Mouse (Mus musculus): Measurements from ENCODE around the gene Ccdc51. TPM values are rescaled to one million over a fixed set of nuclear protein-coding genes. Genes with fewer than 3 reads are reported as not detected.

Ccdc51 gene
- polyA plus RNA-seq (2012; rRNA removed) = 5.9 and 6.0 TPM in 2 replicates

GRCm38 (mm10) chr9:109082124-109082800 lies at the start of gene Ccdc51, which contains the start of gene Tma7:
Ccdc51 (plus strand) TSS chr9:109082493.
Tma7 (minus strand) TSS chr9:109082587.
- DNase-seq (ENCODE audit: extremely low spot score in 1 of 2, low spot score in 1 of 2) = peak; percentile 89 to 93

- DNase-seq (ENCODE audit: extremely low spot score in 1 of 2, low spot score in 1 of 2) = no peak
These were observed 44.0 kb upstream of the Ccdc51 start, which contains the start of gene Shisa5 for GRCm38 (mm10) chr9:109038086-109038895. Shisa5 (plus strand) TSS chr9:109038565.

GRCm38 (mm10) chr9:109038901-109039364 lies 43.4 kb upstream of the Ccdc51 start:
- DNase-seq (ENCODE audit: extremely low spot score in 1 of 2, low spot score in 1 of 2) = no peak

- no peak for DNase-seq (ENCODE audit: extremely low spot score in 1 of 2, low spot score in 1 of 2)
These were observed 42.6 kb upstream of the Ccdc51 start for GRCm38 (mm10) chr9:109039681-109040080.

- DNase-seq (ENCODE audit: extremely low spot score in 1 of 2, low spot score in 1 of 2) = no peak
These were observed 42.1 kb upstream of the Ccdc51 start for GRCm38 (mm10) chr9:109040216-109040615.

GRCm38 (mm10) chr9:109040906-109041305 lies 41.4 kb upstream of the Ccdc51 start:
- DNase-seq (ENCODE audit: extremely low spot score in 1 of 2, low spot score in 1 of 2) = no peak

- DNase-seq (ENCODE audit: extremely low spot score in 1 of 2, low spot score in 1 of 2) = no peak
These were observed 40.9 kb upstream of the Ccdc51 start for GRCm38 (mm10) chr9:109041351-109041750.

- DNase-seq (ENCODE audit: extremely low spot score in 1 of 2, low spot score in 1 of 2) = peak in 1 of 2 experiments; percentile 65
These were observed 36.0 kb upstream of the Ccdc51 start for GRCm38 (mm10) chr9:109046306-109046705.

- no peak for DNase-seq (ENCODE audit: extremely low spot score in 1 of 2, low spot score in 1 of 2)
These were observed 33.0 kb upstream of the Ccdc51 start for GRCm38 (mm10) chr9:109049316-109049715.

- DNase-seq (ENCODE audit: extremely low spot score in 1 of 2, low spot score in 1 of 2) = no peak
These were observed 32.2 kb upstream of the Ccdc51 start for GRCm38 (mm10) chr9:109049996-109050673.

- no peak for DNase-seq (ENCODE audit: extremely low spot score in 1 of 2, low spot score in 1 of 2)
These were observed 31.7 kb upstream of the Ccdc51 start for GRCm38 (mm10) chr9:109050674-109050997.

- no peak for DNase-seq (ENCODE audit: extremely low spot score in 1 of 2, low spot score in 1 of 2)
These were observed 31.2 kb upstream of the Ccdc51 start for GRCm38 (mm10) chr9:109051011-109051501.

- no peak for DNase-seq (ENCODE audit: extremely low spot score in 1 of 2, low spot score in 1 of 2)
These were observed 30.4 kb upstream of the Ccdc51 start for GRCm38 (mm10) chr9:109051651-109052489.

GRCm38 (mm10) chr9:109052490-109053260 lies 29.6 kb upstream of the Ccdc51 start:
- no peak for DNase-seq (ENCODE audit: extremely low spot score in 1 of 2, low spot score in 1 of 2)

- DNase-seq (ENCODE audit: extremely low spot score in 1 of 2, low spot score in 1 of 2) = no peak
These were observed 28.9 kb upstream of the Ccdc51 start for GRCm38 (mm10) chr9:109053366-109053765.

- DNase-seq (ENCODE audit: extremely low spot score in 1 of 2, low spot score in 1 of 2) = no peak
These were observed 28.4 kb upstream of the Ccdc51 start for GRCm38 (mm10) chr9:109053851-109054250.

- peak; percentile 81 to 89 for DNase-seq (ENCODE audit: extremely low spot score in 1 of 2, low spot score in 1 of 2)
These were observed 27.6 kb upstream of the Ccdc51 start for GRCm38 (mm10) chr9:109054712-109055111.

GRCm38 (mm10) chr9:109055271-109056030 lies 26.8 kb upstream of the Ccdc51 start:
- no peak for DNase-seq (ENCODE audit: extremely low spot score in 1 of 2, low spot score in 1 of 2)
